9 mouse cellular contexts compared by ENCODE assay signal in genomic region chr2:156873629-156874028, GRCm38 (mm10). TPM values are rescaled to one million over a fixed set of nuclear protein-coding genes. Genes with fewer than 3 reads are reported as not detected.
A peak's percentile ranks its signal among the peaks of the same experiment; 100 is the strongest.
DNase-seq lines count a peak whose midpoint lies in the region; TF ChIP-seq lines count a peak whose summit lies in the region.
"Had no signal": no experiment of that assay in that cellular context is flagged by ENCODE, and none has a peak within 500 bp of the region (broad histone marks: within the 10 kb centered on the region; RNA-seq: fewer than 3 reads in every experiment).

No protein-coding gene starts in this region.

- H3K27ac ChIP-seq in MEL (ENCODE audit: control insufficient read depth, low read depth, low read length) = no peak overlapping the region
- peak overlapping the region; percentile 88 for H3K27ac ChIP-seq in cerebellum, adult 2 months (ENCODE audit: insufficient read depth, low read length)
- H3K27ac ChIP-seq: macrophage had no signal

- peak; percentile 33 to 43 for DNase-seq in layer of hippocampus, adult 18-20 months (ENCODE audit: low spot score in 2 of 2)
- no peak for DNase-seq in layer of hippocampus, adult 9-11 months
- peak; percentile 65 for DNase-seq in MEL (ENCODE audit: low read depth, low spot score)
- peak; percentile 77 to 78 for DNase-seq in cerebellum, adult 2 months
- peak; percentile 47 for DNase-seq in gastrocnemius, postnatal 10 days
- peak; percentile 25 to 70 for DNase-seq in kidney, postnatal 36 days
- DNase-seq in lung, postnatal 36 days = peak; percentile 61
- peak; percentile 79 for DNase-seq in thymus, postnatal 0 days (ENCODE audit: low spot score)

- no peaks in the 10 kb centered on the region for H3K27me3 ChIP-seq in MEL (ENCODE audit: control insufficient read depth in 1 of 2, insufficient read depth in 2 of 2, low read length in 2 of 2)
- no peaks in the 10 kb centered on the region for H3K27me3 ChIP-seq in cerebellum, adult 2 months (ENCODE audit: control insufficient read depth, insufficient read depth, low read length)

- H3K36me3 ChIP-seq in MEL (ENCODE audit: control insufficient read depth in 1 of 2, insufficient read depth in 2 of 2, low read length in 2 of 2) = peaks cover 11 to 13% of the 10 kb centered on the region in 2 experiments

- 6% methylated on average over 5 of the region's 5 CpGs for WGBS in cerebellum, adult 2 months

- TF ChIP-seq RAD21 in MEL (IDR thresholded peaks at IDR 0.05; ENCODE audit: low read depth, low read length) = peak; percentile 50

- no peak for TF ChIP-seq EP300 in MEL (IDR thresholded peaks at IDR 0.05; ENCODE audit: low read depth in 1 of 2, low read length in 2 of 2)

- H3K4me3 ChIP-seq in MEL (ENCODE audit: control insufficient read depth in 1 of 2, insufficient read depth in 1 of 2, low read depth in 2 of 2, low read length in 2 of 2) = no peak overlapping the region
- no peak overlapping the region for H3K4me3 ChIP-seq in cerebellum, adult 2 months (replicated peaks; ENCODE audit: insufficient read depth, low read depth, low read length)

- TF ChIP-seq POLR2A in MEL (IDR thresholded peaks at IDR 0.05; ENCODE audit: control insufficient read depth in 1 of 2, insufficient read depth in 1 of 2, low read depth in 1 of 2, low read length in 2 of 2, poor library complexity in 1 of 2) = no peak
- TF ChIP-seq POLR2A in cerebellum, adult 2 months (IDR thresholded peaks at IDR 0.05; ENCODE audit: borderline replicate concordance, insufficient read depth, low read length) = no peak

- H3K9ac ChIP-seq in MEL (ENCODE audit: control insufficient read depth, low read depth, low read length, poor library complexity, severe bottlenecking) = no peak overlapping the region

- H3K79me2 ChIP-seq in MEL (ENCODE audit: control insufficient read depth, insufficient read depth, low read length, poor library complexity) = peaks cover 3% of the 10 kb centered on the region; the same call in 1 of the 2 replicates

- peak; percentile 59 to 74 (median 66) for TF ChIP-seq CTCF in MEL (IDR thresholded peaks at IDR 0.05 in 2 of 3, conservative IDR thresholded peaks at IDR 0.05 in 1 of 3; ENCODE audit: control insufficient read depth in 1 of 3, insufficient read depth in 1 of 3, low read depth in 2 of 3, low read length in 3 of 3, poor library complexity in 1 of 3, severe bottlenecking in 1 of 3)
- peak; percentile 87 for TF ChIP-seq CTCF in cerebellum, adult 2 months (IDR thresholded peaks at IDR 0.05; ENCODE audit: borderline replicate concordance, insufficient read depth, low read depth, low read length)

- H3K4me1 ChIP-seq in MEL (ENCODE audit: control insufficient read depth in 1 of 2, insufficient read depth in 2 of 2, low read length in 2 of 2) = peaks cover 4 to 11% of the 10 kb centered on the region in 2 experiments; a peak in 3 of 4 replicates
- H3K4me1 ChIP-seq in cerebellum, adult 2 months (ENCODE audit: control insufficient read depth, insufficient read depth, low read length) = peaks cover 53% of the 10 kb centered on the region

- H3K9me3 ChIP-seq in MEL (replicated peaks; ENCODE audit: insufficient read depth, low read length) = no peaks in the 10 kb centered on the region

TF ChIP-seq in MEL, 35 proteins besides CTCF, POLR2A, EP300 and RAD21:
- TF ChIP-seq ZC3H11A (IDR thresholded peaks at IDR 0.05; ENCODE audit: low read depth, low read length) (peak; percentile 42; the same call in 1 of the 2 replicates), SMC3 (IDR thresholded peaks at IDR 0.05; ENCODE audit: low read depth, low read length) (peak; percentile 74), GABPA (IDR thresholded peaks at IDR 0.05; ENCODE audit: low read depth, low read length) (no peak)

RNA-seq across cellular contexts. Expression of gene Rab5if, which starts 10.7 kb away (rescaled TPM):
- total RNA-seq in layer of hippocampus, adult 18-20 months (2021) = 10 to 100 TPM; 88.3 to 98.8 TPM
- total RNA-seq in MEL (2012; rRNA removed) = 211 and 226 TPM in 2 replicates
- 100 to 1,000 TPM; 263 to 315 TPM for polyA plus RNA-seq in MEL (2012; ENCODE audit: insufficient read depth in 1 of 2, insufficient read length in 2 of 2, low read depth in 1 of 2, low replicate concordance in 2 of 2, missing spikeins in 1 of 2)
- polyA plus RNA-seq in cerebellum, adult 2 months (2012; rRNA removed) = 145 and 149 TPM in 2 replicates
- 10 to 100 TPM; 75.3 to 79.5 TPM for total RNA-seq in gastrocnemius, postnatal 10 days (2021)
- 178 and 179 TPM in 2 replicates for polyA plus RNA-seq in thymus, postnatal 0 days (2015; fragmentation: Nextera tagmentation; extraction: Ambion mirVana)

RNA-seq across cellular contexts. Expression of gene Sla2, which starts 13.4 kb away (rescaled TPM):
- under 1 TPM; 0.30 to 0.42 TPM for total RNA-seq in layer of hippocampus, adult 18-20 months (2021)
- total RNA-seq in MEL (2012; rRNA removed) = 7.7 and 9.0 TPM in 2 replicates
- polyA plus RNA-seq in MEL (2012; ENCODE audit: insufficient read depth in 1 of 2, insufficient read length in 2 of 2, low read depth in 1 of 2, low replicate concordance in 2 of 2, missing spikeins in 1 of 2) = under 1 TPM in 1 of 2 experiments, not detected in 1; 0.40 TPM
- polyA plus RNA-seq in cerebellum, adult 2 months (2012; rRNA removed) = 0.06 and 0.07 TPM in 2 replicates
- total RNA-seq in gastrocnemius, postnatal 10 days (2021) = not detected
- polyA plus RNA-seq in thymus, postnatal 0 days (2015; fragmentation: Nextera tagmentation; extraction: Ambion mirVana) = 104 and 115 TPM in 2 replicates

RNA-seq across cellular contexts. Expression of gene 4930518I15Rik, which starts 15.9 kb away (rescaled TPM):
- total RNA-seq in layer of hippocampus, adult 18-20 months (2021) = 1 to 10 TPM; 1.7 to 2.7 TPM
- 0.23 TPM in 1 of 2 replicates, not detected in the other for total RNA-seq in MEL (2012; rRNA removed)
- polyA plus RNA-seq in MEL (2012; ENCODE audit: insufficient read depth in 1 of 2, insufficient read length in 2 of 2, low read depth in 1 of 2, low replicate concordance in 2 of 2, missing spikeins in 1 of 2) = under 1 TPM in 1 of 2 experiments, not detected in 1; 0.60 TPM
- 5.4 and 5.8 TPM in 2 replicates for polyA plus RNA-seq in cerebellum, adult 2 months (2012; rRNA removed)
- 1 to 10 TPM in 1 of 2 experiments, under 1 TPM in 1; 0.54 to 1.6 TPM for total RNA-seq in gastrocnemius, postnatal 10 days (2021)
- 4.3 and 8.4 TPM in 2 replicates for polyA plus RNA-seq in thymus, postnatal 0 days (2015; fragmentation: Nextera tagmentation; extraction: Ambion mirVana)

RNA-seq across cellular contexts. Expression of gene Tgif2, which starts 33.8 kb away (rescaled TPM):
- total RNA-seq in layer of hippocampus, adult 18-20 months (2021) = 1 to 10 TPM in 1 of 2 experiments, under 1 TPM in 1; 0.56 to 1.1 TPM
- total RNA-seq in MEL (2012; rRNA removed) = 15.2 and 16.9 TPM in 2 replicates
- polyA plus RNA-seq in MEL (2012; ENCODE audit: insufficient read depth in 1 of 2, insufficient read length in 2 of 2, low read depth in 1 of 2, low replicate concordance in 2 of 2, missing spikeins in 1 of 2) = 10 to 100 TPM in 1 of 2 experiments, not detected in 1; 43.3 TPM
- 1.8 and 2.3 TPM in 2 replicates for polyA plus RNA-seq in cerebellum, adult 2 months (2012; rRNA removed)
- 1 to 10 TPM; 5.4 to 8.4 TPM for total RNA-seq in gastrocnemius, postnatal 10 days (2021)
- polyA plus RNA-seq in thymus, postnatal 0 days (2015; fragmentation: Nextera tagmentation; extraction: Ambion mirVana) = 17.2 and 19.2 TPM in 2 replicates
